Comparison of ENCODE assay signal across 8 mouse cellular contexts in the genomic region with DNA sequence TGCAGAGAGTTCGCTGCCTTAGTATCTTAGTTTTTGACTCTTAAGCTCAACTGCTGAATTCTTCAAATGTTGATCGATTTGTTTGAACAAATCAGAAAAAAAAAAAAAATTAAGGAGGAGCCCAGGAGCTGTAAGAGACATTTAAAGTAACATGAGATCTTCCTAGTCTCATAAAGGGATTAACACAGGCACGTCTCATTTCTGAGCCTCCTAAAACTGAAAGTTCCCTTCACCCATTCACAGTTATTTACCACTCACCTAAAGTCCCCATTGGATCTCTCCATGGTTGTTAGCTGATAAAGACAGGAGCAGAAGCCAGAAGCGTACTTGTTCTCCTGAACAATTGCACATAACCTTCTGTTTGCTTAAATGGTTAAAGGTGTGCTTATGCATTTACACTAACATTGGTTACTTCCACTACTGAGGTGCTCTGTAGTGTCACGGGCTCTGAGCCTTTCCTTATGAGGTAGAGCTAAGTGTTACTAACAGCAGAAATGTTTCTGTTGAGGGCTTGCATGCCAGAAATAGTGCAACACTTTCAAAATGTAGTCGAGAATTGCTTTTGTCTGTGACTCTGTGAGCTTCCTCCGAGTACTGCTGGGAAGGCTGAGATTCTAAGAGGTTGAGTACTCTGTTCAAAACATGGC. TPM values are rescaled to one million over a fixed set of nuclear protein-coding genes. Genes with fewer than 3 reads are reported as not detected.
DNase-seq lines count a peak whose midpoint lies in the region; ATAC-seq and TF ChIP-seq lines count a peak whose summit lies in the region.

A gene (minus strand): TSS at position 51 of the 647 bp plus-strand sequence.

- H3K9ac ChIP-seq in hindbrain, embryonic 16.5 days (ENCODE audit: low read depth, low read length): peak within 1 kb of the TSS; percentile 67
- no peak within 1 kb of the TSS for H3K9ac ChIP-seq in liver, embryonic 12.5 days

- TF ChIP-seq POLR2A in olfactory bulb, adult 2 months (IDR thresholded peaks at IDR 0.05; ENCODE audit: insufficient read depth, low read depth, low read length): no peak

- no peaks in the 10 kb centered on the region for H3K9me3 ChIP-seq in forebrain, embryonic 10.5 days
- no peaks in the 10 kb centered on the region for H3K9me3 ChIP-seq in hindbrain, embryonic 16.5 days (ENCODE audit: control insufficient read depth, low read length)
- no peaks in the 10 kb centered on the region for H3K9me3 ChIP-seq in liver, embryonic 12.5 days (replicated peaks)

- no peak for TF ChIP-seq CTCF in olfactory bulb, adult 2 months (IDR thresholded peaks at IDR 0.05; ENCODE audit: insufficient read depth, low read depth, low read length)

- ATAC-seq in hindbrain, embryonic 16.5 days: no peak
- no peak for ATAC-seq in liver, embryonic 12.5 days

- intact Hi-C loops in gastrocnemius, postnatal 14 days (cut with DNase I; ENCODE audit: low total_unique reads): no loop called here

- peak within 1 kb of the TSS; percentile 70 for H3K4me2 ChIP-seq in hindbrain, embryonic 16.5 days (ENCODE audit: low read length)
- H3K4me2 ChIP-seq in liver, embryonic 12.5 days: peak within 1 kb of the TSS; percentile 60

- no peak for DNase-seq in left cerebral cortex, adult 18-20 months (ENCODE audit: low spot score in 2 of 2)
- no peak for DNase-seq in left cerebral cortex, adult 11 months (ENCODE audit: low spot score)
- DNase-seq in forebrain, embryonic 10.5 days (ENCODE audit: extremely low spot score, low spot score): no peak
- no peak for DNase-seq in urinary bladder, postnatal 4 days (ENCODE audit: low spot score in 2 of 2)
- no peak for DNase-seq in gastrocnemius, postnatal 14 days

- no peaks in the 10 kb centered on the region for H3K36me3 ChIP-seq in forebrain, embryonic 10.5 days (replicated peaks)
- no peaks in the 10 kb centered on the region for H3K36me3 ChIP-seq in hindbrain, embryonic 16.5 days (ENCODE audit: control insufficient read depth, insufficient read depth, low read length)
- no peaks in the 10 kb centered on the region for H3K36me3 ChIP-seq in liver, embryonic 12.5 days

- WGBS in forebrain, embryonic 10.5 days: 55% methylated on average over 7 of the region's 7 CpGs
- 53% methylated on average over 7 of the region's 7 CpGs for WGBS in hindbrain, embryonic 16.5 days
- 38% methylated on average over 7 of the region's 7 CpGs for WGBS in liver, embryonic 12.5 days (ENCODE audit: insufficient replicate concordance)
- 30% methylated on average over 7 of the region's 7 CpGs for WGBS in olfactory bulb, adult 2 months

- peak within 1 kb of the TSS; percentile 82 for H3K27ac ChIP-seq in forebrain, embryonic 10.5 days
- peak within 1 kb of the TSS; percentile 85 for H3K27ac ChIP-seq in hindbrain, embryonic 16.5 days (ENCODE audit: low read depth, low read length)
- H3K27ac ChIP-seq in liver, embryonic 12.5 days: no peak within 1 kb of the TSS
- H3K27ac ChIP-seq in olfactory bulb, adult 2 months (ENCODE audit: insufficient read depth, low read depth, low read length): peak within 1 kb of the TSS; percentile 92

- peaks cover 29% of the 10 kb centered on the region for H3K4me1 ChIP-seq in forebrain, embryonic 10.5 days
- peaks cover 3% of the 10 kb centered on the region; the same call in 1 of the 2 replicates for H3K4me1 ChIP-seq in hindbrain, embryonic 16.5 days (ENCODE audit: control insufficient read depth, insufficient read depth, low read depth, low read length)
- H3K4me1 ChIP-seq in liver, embryonic 12.5 days: peaks cover 15% of the 10 kb centered on the region
- H3K4me1 ChIP-seq in olfactory bulb, adult 2 months (ENCODE audit: control insufficient read depth, insufficient read depth, low read length): no peaks in the 10 kb centered on the region

- no peaks in the 10 kb centered on the region for H3K27me3 ChIP-seq in forebrain, embryonic 10.5 days (ENCODE audit: poor library complexity, severe bottlenecking)
- H3K27me3 ChIP-seq in hindbrain, embryonic 16.5 days (replicated peaks; ENCODE audit: control insufficient read depth, insufficient read depth, low read length): no peaks in the 10 kb centered on the region
- H3K27me3 ChIP-seq in liver, embryonic 12.5 days (replicated peaks): no peaks in the 10 kb centered on the region

- peak within 1 kb of the TSS; percentile 45 for H3K4me3 ChIP-seq in forebrain, embryonic 10.5 days
- H3K4me3 ChIP-seq in hindbrain, embryonic 16.5 days (ENCODE audit: low read length): peak within 1 kb of the TSS; percentile 49
- peak within 1 kb of the TSS; percentile 38 for H3K4me3 ChIP-seq in liver, embryonic 12.5 days
- H3K4me3 ChIP-seq in olfactory bulb, adult 2 months (ENCODE audit: insufficient read depth, low read depth, low read length): peak within 1 kb of the TSS; percentile 52

RNA-seq across cellular contexts. Expression of the gene that starts here (rescaled TPM):
- 10 to 100 TPM; 23.1 to 23.5 TPM for total RNA-seq in left cerebral cortex, adult 18-20 months (2021)
- polyA plus RNA-seq in forebrain, embryonic 10.5 days (2016; fragmentation: Nextera tagmentation; extraction: Ambion mirVana): 1.6 and 1.9 TPM in 2 replicates
- 14.5 and 20.9 TPM in 2 replicates for polyA plus RNA-seq in hindbrain, embryonic 16.5 days (2015; fragmentation: Nextera tagmentation; extraction: Ambion mirVana)
- 0.18 and 0.74 TPM in 2 replicates for polyA plus RNA-seq in liver, embryonic 12.5 days (2016; fragmentation: Nextera tagmentation; extraction: Ambion mirVana)
- polyA plus RNA-seq in olfactory bulb, adult 2 months (2012; ENCODE audit: insufficient read depth, insufficient read length, low replicate concordance, missing spikeins): not detected in 2 replicates
- 1 to 10 TPM; 2.8 to 3.3 TPM for total RNA-seq in gastrocnemius, postnatal 14 days (2021)

Comparison
In these comparisons a context has a peak if more than half of its experiments do, and no peak if none do; other contexts are left out.
1. RNA of the gene that starts here (total RNA-seq): 23.1 to 23.5 TPM in left cerebral cortex, adult 18-20 months; 2.8 to 3.3 TPM in gastrocnemius, postnatal 14 days; every median in the first group is over 4 times any median in the second.
2. Peak in every context shown above with its lines, with median percentiles within 50 percentile points of each other: H3K4me3 ChIP-seq.